Mouse (Mus musculus) midbrain, embryonic 10.5 days (tissue): ENCODE results near the gene Lemd1. TPM values are rescaled to one million over a fixed set of nuclear protein-coding genes. Genes with fewer than 3 reads are reported as not detected.

ENCODE experiments used
- DNase-seq: peaks from one replicate; pipeline ENCODE4 v3.0.0-alpha.2; 2017; ENCODE audit warnings: low spot score
- H3K27ac ChIP-seq: fragments of 300-500 bp; sonication (generic); replicated peaks from 2 replicates; pipeline ENCODE4 v1.5.1; 2016; ENCODE audit warnings: mild to moderate bottlenecking
- H3K27me3 ChIP-seq: fragments of 300-500 bp; sonication (generic); 2 replicates; pipeline ENCODE4 v1.6.1; 2016; ENCODE audit warnings: low read depth, mild to moderate bottlenecking; ENCODE audit not compliant: poor library complexity, severe bottlenecking
- H3K36me3 ChIP-seq: fragments of 300-500 bp; sonication (generic); 2 replicates; pipeline ENCODE4 v1.6.1; 2016; ENCODE audit warnings: mild to moderate bottlenecking, moderate library complexity
- H3K4me1 ChIP-seq: fragments of 300-500 bp; sonication (generic); 2 replicates; pipeline ENCODE4 v1.6.1; 2016
- H3K4me3 ChIP-seq: fragments of 300-500 bp; sonication (generic); 2 replicates; pipeline ENCODE4 v1.5.1; 2016; ENCODE audit warnings: mild to moderate bottlenecking, moderate library complexity
- H3K9me3 ChIP-seq: fragments of 300-500 bp; sonication (generic); replicated peaks from 2 replicates; pipeline ENCODE4 v1.6.1; 2016; ENCODE audit warnings: mild to moderate bottlenecking
- WGBS: fragments of 180-500 bp; shearing (Covaris S2); methylation state at CpG from one replicate; pipeline ENCODE4 v1.1.7; 2016; 5-methylcytosine and 5-hydroxymethylcytosine counted together
- polyA plus RNA-seq: library from polyadenylated mRNA; unstranded; fragments of >200 nt; fragmentation: Nextera tagmentation; extraction: Ambion mirVana; gene quantifications from 2 replicates; pipeline ENCODE4 v1.2.1, GENCODE M21; 2016

Gene Lemd1
- polyA plus RNA-seq: 6.2 and 8.4 TPM in 2 replicates

- WGBS: under 1% methylated on average over 34 of the region's 34 CpGs
- H3K27me3 ChIP-seq: peaks cover 64% of the 10 kb centered on the region
- DNase-seq: peak; percentile 61
- H3K27ac ChIP-seq: peak within 1 kb of the TSS; percentile 100
- H3K4me1 ChIP-seq: peaks cover 87% of the 10 kb centered on the region
- H3K36me3 ChIP-seq: peaks cover 16% of the 10 kb centered on the region
- peak within 1 kb of the TSS; percentile 86 for H3K4me3 ChIP-seq
- no peaks in the 10 kb centered on the region for H3K9me3 ChIP-seq
Observed at GRCm38 (mm10) chr1:132191093-132191785, at the start of gene Lemd1, which contains the start of gene AC124108.1. Gene Lemd1, plus strand, starts transcription at chr1:132191431. Gene AC124108.1, plus strand, starts transcription at chr1:132191457.

- peaks cover 59% of the 10 kb centered on the region for H3K4me1 ChIP-seq
- H3K36me3 ChIP-seq: no peaks in the 10 kb centered on the region
- no peaks in the 10 kb centered on the region for H3K9me3 ChIP-seq
- DNase-seq: no peak
- H3K4me3 ChIP-seq: no peak overlapping the region
- peaks cover 60% of the 10 kb centered on the region for H3K27me3 ChIP-seq
- H3K27ac ChIP-seq: no peak overlapping the region
- 59% methylated on average over 13 of the region's 13 CpGs for WGBS
Observed at GRCm38 (mm10) chr1:132141753-132142152, 49.5 kb upstream of the Lemd1 start.

GRCm38 (mm10) chr1:132143079-132143478 is 48.2 kb upstream of the Lemd1 start:
- 84% methylated on average over 5 of the region's 5 CpGs for WGBS
- no peaks in the 10 kb centered on the region for H3K9me3 ChIP-seq
- peaks cover 54% of the 10 kb centered on the region for H3K4me1 ChIP-seq
- peak overlapping the region; percentile 35; the same call in 1 of the 2 replicates for H3K27ac ChIP-seq
- no peak for DNase-seq
- peaks cover 46% of the 10 kb centered on the region for H3K27me3 ChIP-seq
- no peak overlapping the region for H3K4me3 ChIP-seq
- no peaks in the 10 kb centered on the region for H3K36me3 ChIP-seq

GRCm38 (mm10) chr1:132143730-132144129 is 47.5 kb upstream of the Lemd1 start:
- H3K36me3 ChIP-seq: no peaks in the 10 kb centered on the region
- no peak for DNase-seq
- 73% methylated on average over 4 of the region's 4 CpGs for WGBS
- H3K27ac ChIP-seq: peak overlapping the region; percentile 35; the same call in 1 of the 2 replicates
- no peak overlapping the region for H3K4me3 ChIP-seq
- peaks cover 47% of the 10 kb centered on the region for H3K4me1 ChIP-seq
- H3K9me3 ChIP-seq: no peaks in the 10 kb centered on the region
- peaks cover 40% of the 10 kb centered on the region for H3K27me3 ChIP-seq

- peak; percentile 62 for DNase-seq
- no peaks in the 10 kb centered on the region for H3K36me3 ChIP-seq
- H3K27me3 ChIP-seq: peaks cover 35% of the 10 kb centered on the region
- H3K4me3 ChIP-seq: no peak overlapping the region
- 25% methylated on average over 2 of the region's 2 CpGs for WGBS
- no peaks in the 10 kb centered on the region for H3K9me3 ChIP-seq
- peaks cover 42% of the 10 kb centered on the region for H3K4me1 ChIP-seq
- no peak overlapping the region for H3K27ac ChIP-seq
Observed at GRCm38 (mm10) chr1:132144223-132144622, 47.0 kb upstream of the Lemd1 start.

GRCm38 (mm10) chr1:132144837-132145236 is 46.4 kb upstream of the Lemd1 start:
- no peak for DNase-seq
- no peaks in the 10 kb centered on the region for H3K36me3 ChIP-seq
- no peak overlapping the region for H3K27ac ChIP-seq
- peaks cover 36% of the 10 kb centered on the region for H3K4me1 ChIP-seq
- no peaks in the 10 kb centered on the region for H3K9me3 ChIP-seq
- WGBS: 80% methylated on average over 3 of the region's 3 CpGs
- H3K27me3 ChIP-seq: peaks cover 29% of the 10 kb centered on the region
- no peak overlapping the region for H3K4me3 ChIP-seq

GRCm38 (mm10) chr1:132145973-132146685 is 45.1 kb upstream of the Lemd1 start:
- peaks cover 26% of the 10 kb centered on the region for H3K27me3 ChIP-seq
- WGBS: 90% methylated on average over 8 of the region's 8 CpGs
- no peak for DNase-seq
- no peak overlapping the region for H3K4me3 ChIP-seq
- no peaks in the 10 kb centered on the region for H3K36me3 ChIP-seq
- no peaks in the 10 kb centered on the region for H3K9me3 ChIP-seq
- H3K27ac ChIP-seq: no peak overlapping the region
- peaks cover 35% of the 10 kb centered on the region for H3K4me1 ChIP-seq

- Histone ChIP-seq H3K9me3 (no peaks in the 10 kb centered on the region), H3K27me3 (peaks cover 35% of the 10 kb centered on the region), H3K4me3 (no peak overlapping the region), H3K36me3 (no peaks in the 10 kb centered on the region), H3K27ac (no peak overlapping the region), H3K4me1 (peaks cover 22% of the 10 kb centered on the region)
- DNase-seq: no peak
- 73% methylated on average over 2 of the region's 2 CpGs for WGBS
Observed at GRCm38 (mm10) chr1:132149410-132149809, 41.8 kb upstream of the Lemd1 start.

- H3K27ac ChIP-seq: no peak overlapping the region
- 57% methylated on average over 1 of the region's 1 CpGs for WGBS
- H3K9me3 ChIP-seq: no peaks in the 10 kb centered on the region
- no peaks in the 10 kb centered on the region for H3K36me3 ChIP-seq
- peaks cover 35% of the 10 kb centered on the region for H3K27me3 ChIP-seq
- no peak for DNase-seq
- H3K4me1 ChIP-seq: peaks cover 17% of the 10 kb centered on the region
- no peak overlapping the region for H3K4me3 ChIP-seq
Observed at GRCm38 (mm10) chr1:132150171-132150570, 41.1 kb upstream of the Lemd1 start.

- DNase-seq: no peak
- H3K4me3 ChIP-seq: no peak overlapping the region
- no peaks in the 10 kb centered on the region for H3K9me3 ChIP-seq
- 75% methylated on average over 15 of the region's 15 CpGs for WGBS
- no peaks in the 10 kb centered on the region for H3K36me3 ChIP-seq
- H3K27me3 ChIP-seq: peaks cover 35% of the 10 kb centered on the region
- H3K27ac ChIP-seq: no peak overlapping the region
- H3K4me1 ChIP-seq: peaks cover 20% of the 10 kb centered on the region
Observed at GRCm38 (mm10) chr1:132150817-132151601, 40.2 kb upstream of the Lemd1 start.

GRCm38 (mm10) chr1:132151908-132152307 is 39.3 kb upstream of the Lemd1 start:
- H3K4me1 ChIP-seq: peaks cover 20% of the 10 kb centered on the region

GRCm38 (mm10) chr1:132153086-132153690 is 38.0 kb upstream of the Lemd1 start:
- Histone ChIP-seq H3K27ac (peak overlapping the region; percentile 23; the same call in 1 of the 2 replicates), H3K9me3 (no peaks in the 10 kb centered on the region), H3K27me3 (peaks cover 43% of the 10 kb centered on the region), H3K4me1 (peaks cover 28% of the 10 kb centered on the region), H3K36me3 (no peaks in the 10 kb centered on the region), H3K4me3 (no peak overlapping the region)
- DNase-seq: no peak
- WGBS: 30% methylated on average over 15 of the region's 15 CpGs

More at GRCm38 (mm10) chr1:132151908-132152307, 39.3 kb upstream of the Lemd1 start:
- peaks cover 35% of the 10 kb centered on the region for H3K27me3 ChIP-seq
- H3K36me3 ChIP-seq: no peaks in the 10 kb centered on the region
- H3K9me3 ChIP-seq: no peaks in the 10 kb centered on the region
- WGBS: 67% methylated on average over 2 of the region's 2 CpGs
- no peak overlapping the region for H3K4me3 ChIP-seq
- DNase-seq: no peak
- no peak overlapping the region for H3K27ac ChIP-seq
